Mouse (Mus musculus): Measurements from ENCODE around the gene Mrps7. TPM values are rescaled to one million over a fixed set of nuclear protein-coding genes. Genes with fewer than 3 reads are reported as not detected.

Mrps7 gene
- polyA plus RNA-seq, 1 experiment from 2014 or later: 106 TPM

DNA sequence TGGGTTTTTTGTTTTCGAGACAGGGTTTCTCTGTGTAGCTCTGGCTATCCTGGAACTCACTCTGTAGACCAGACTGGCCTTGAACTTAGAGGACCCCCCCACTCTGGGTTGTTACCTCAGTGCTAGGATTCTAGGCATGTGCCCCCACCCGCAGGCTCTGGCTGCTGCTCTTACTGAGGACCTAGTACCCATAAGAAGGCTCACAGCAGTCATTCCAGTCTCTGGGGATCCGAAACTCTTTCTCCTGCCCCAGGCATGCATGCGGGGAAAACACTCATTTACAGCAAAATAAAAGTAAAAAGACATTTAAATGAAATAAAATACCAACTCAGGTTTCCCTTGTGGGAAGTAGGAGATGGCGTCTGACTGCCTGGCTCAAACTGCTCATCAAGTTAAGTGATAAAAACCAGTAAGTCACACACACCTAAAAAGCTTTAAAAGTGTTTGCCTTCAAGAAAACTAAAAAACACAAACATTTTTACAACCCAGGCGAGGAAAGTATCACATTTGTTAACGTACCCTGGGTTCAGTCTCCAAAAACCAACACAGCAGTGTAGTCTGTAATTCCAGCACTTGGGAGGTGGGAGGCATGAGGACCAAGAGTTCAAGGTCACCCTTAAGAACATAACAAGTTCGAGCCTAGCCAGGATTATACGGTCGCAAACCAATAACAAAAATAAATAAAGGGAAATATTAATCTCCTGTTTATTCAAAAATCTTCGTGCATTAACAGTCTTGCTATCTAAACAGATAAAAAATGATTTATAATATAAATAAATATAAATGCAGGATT, 23.3 kb downstream of the Mrps7 start:
- peak overlapping the region; percentile 82 for H3K27ac ChIP-seq (replicated peaks)

GRCm38 (mm10) chr11:115627705-115628464, 24.2 kb downstream of the Mrps7 start, which contains the start of gene Slc25a19:
Gene Slc25a19 (minus strand): TSS chr11:115628295.
- DNase-seq (ENCODE audit: low spot score): peak; percentile 97
- WGBS: under 1% methylated on average over 47 of the region's 47 CpGs
- Histone ChIP-seq H3K27me3 (ENCODE audit: low read depth, poor library complexity, severe bottlenecking) (no peaks in the 10 kb centered on the region), H3K36me3 (peaks cover 12% of the 10 kb centered on the region), H3K4me3 (peak within 1 kb of the TSS; percentile 80), H3K27ac (replicated peaks) (peak within 1 kb of the TSS; percentile 82), H3K9me3 (replicated peaks) (no peaks in the 10 kb centered on the region), H3K4me1 (peaks cover 26% of the 10 kb centered on the region)

More for the DNA sequence above, 23.3 kb downstream of the Mrps7 start:
- WGBS: 56% methylated on average over 11 of the region's 11 CpGs
- peaks cover 20% of the 10 kb centered on the region for H3K36me3 ChIP-seq
- H3K4me1 ChIP-seq: peaks cover 26% of the 10 kb centered on the region
- no peaks in the 10 kb centered on the region for H3K9me3 ChIP-seq (replicated peaks)
- H3K27me3 ChIP-seq (ENCODE audit: low read depth, poor library complexity, severe bottlenecking): no peaks in the 10 kb centered on the region
- H3K4me3 ChIP-seq: peak overlapping the region; percentile 80
- no peak for DNase-seq (ENCODE audit: low spot score)

DNA sequence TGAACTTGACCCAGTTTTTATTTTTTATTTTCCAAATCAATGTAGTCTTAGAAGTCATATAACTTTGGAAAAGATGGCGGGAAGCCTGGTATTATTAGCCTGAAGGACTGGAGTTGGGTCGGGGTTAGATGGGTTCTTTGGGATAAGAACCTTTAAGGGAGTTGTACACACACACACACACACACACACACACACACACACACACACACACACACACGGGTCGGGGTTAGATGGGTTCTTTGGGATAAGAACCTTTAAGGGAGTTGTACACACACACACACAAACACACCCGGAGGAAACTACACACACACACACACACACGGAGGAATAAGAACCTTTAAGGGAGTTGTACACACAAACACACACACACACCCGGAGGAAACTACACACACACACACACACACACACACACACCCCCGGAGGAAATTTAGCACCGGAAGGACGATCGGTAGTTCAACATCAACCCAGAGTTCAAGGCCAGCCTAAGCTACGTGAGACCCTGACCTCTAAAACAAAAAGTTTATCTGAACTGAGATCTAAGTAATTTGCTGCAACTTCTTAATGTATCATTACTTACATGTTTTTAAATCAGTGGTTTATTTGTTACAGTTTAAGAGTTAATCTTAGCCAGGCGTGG, 24.9 kb downstream of the Mrps7 start:
- Histone ChIP-seq H3K36me3 (peaks cover 5% of the 10 kb centered on the region; the same call in 1 of the 2 replicates), H3K27ac (replicated peaks) (peak overlapping the region; percentile 81), H3K4me1 (peaks cover 26% of the 10 kb centered on the region), H3K27me3 (ENCODE audit: low read depth, poor library complexity, severe bottlenecking) (no peaks in the 10 kb centered on the region), H3K9me3 (replicated peaks) (no peaks in the 10 kb centered on the region), H3K4me3 (peak overlapping the region; percentile 80)
- 54% methylated on average over 13 of the region's 13 CpGs for WGBS
- DNase-seq (ENCODE audit: low spot score): no peak

DNA sequence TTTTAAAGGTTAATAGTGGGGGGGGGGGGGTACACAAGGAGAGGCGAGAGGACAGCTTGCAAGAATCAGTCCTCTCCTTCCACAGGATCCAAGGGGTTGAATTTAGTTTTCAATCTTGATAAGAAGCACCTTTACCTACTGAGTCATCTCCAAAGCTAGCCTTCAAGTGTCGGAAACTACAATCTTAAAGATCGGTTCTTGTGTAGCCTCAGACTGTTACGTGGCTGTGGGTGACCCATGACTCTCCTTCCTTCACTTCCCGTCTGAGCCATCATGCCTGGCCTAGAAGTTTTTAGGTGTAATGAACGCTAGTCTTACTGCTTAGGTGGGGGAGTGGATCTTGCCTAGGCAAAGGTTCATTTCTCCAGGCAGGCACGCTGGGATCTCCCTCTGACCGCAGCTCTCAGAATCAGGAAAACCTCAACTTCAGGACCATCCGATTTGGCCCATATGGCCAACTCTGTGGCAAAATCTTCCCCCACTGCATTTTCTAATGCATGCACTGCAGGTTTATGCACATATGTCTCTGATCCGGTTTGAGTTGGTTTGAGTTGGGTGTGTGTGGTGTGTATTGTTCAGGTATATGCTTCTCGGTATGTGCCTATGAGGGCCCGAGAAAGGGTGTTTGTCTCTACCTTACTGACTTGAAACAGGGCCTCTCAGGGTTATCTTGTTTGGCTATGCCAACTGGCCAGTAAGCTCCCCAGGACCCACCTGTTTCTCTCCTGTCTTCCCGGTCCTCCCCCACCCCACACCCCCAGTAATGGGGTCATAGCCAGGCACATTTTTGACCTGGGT, 26.2 kb downstream of the Mrps7 start:
- Histone ChIP-seq H3K36me3 (0 out of 2 replicates have a peak, but pooled peaks cover 2% of the 10 kb centered on the region), H3K4me1 (peaks cover 26% of the 10 kb centered on the region), H3K4me3 (no peak overlapping the region), H3K27me3 (ENCODE audit: low read depth, poor library complexity, severe bottlenecking) (no peaks in the 10 kb centered on the region), H3K27ac (replicated peaks) (no peak overlapping the region), H3K9me3 (replicated peaks) (no peaks in the 10 kb centered on the region)
- no peak for DNase-seq (ENCODE audit: low spot score)
- WGBS: 92% methylated on average over 13 of the region's 13 CpGs

- WGBS: 51% methylated on average over 16 of the region's 16 CpGs
- no peak overlapping the region for H3K4me3 ChIP-seq
- no peak overlapping the region for H3K27ac ChIP-seq (replicated peaks)
These were observed 27.1 kb downstream of the Mrps7 start for GRCm38 (mm10) chr11:115630532-115631504.

DNA sequence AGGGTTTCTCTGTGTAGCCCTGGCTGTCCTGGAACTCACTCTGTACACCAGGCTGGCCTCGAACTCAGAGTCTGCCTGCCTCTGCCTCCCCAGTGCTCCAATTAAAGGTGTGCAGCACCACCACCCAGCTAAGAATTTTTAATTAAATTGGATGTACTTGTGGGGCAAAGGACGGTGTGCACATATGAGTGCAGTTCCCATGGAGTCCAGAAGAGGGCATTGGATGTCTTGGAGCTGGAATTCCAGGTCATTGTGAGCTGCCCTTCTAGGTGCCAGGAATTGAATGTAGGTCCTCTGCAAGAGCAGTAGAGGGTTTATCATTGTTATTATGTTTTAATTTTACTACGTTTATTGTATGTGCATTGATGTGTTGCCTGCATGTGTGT, 27.8 kb downstream of the Mrps7 start:
- Histone ChIP-seq H3K27ac (replicated peaks) (no peak overlapping the region), H3K27me3 (ENCODE audit: low read depth, poor library complexity, severe bottlenecking) (no peaks in the 10 kb centered on the region), H3K36me3 (no peaks in the 10 kb centered on the region), H3K4me3 (no peak overlapping the region), H3K9me3 (replicated peaks) (no peaks in the 10 kb centered on the region), H3K4me1 (peaks cover 22% of the 10 kb centered on the region)
- peak; percentile 41 for DNase-seq (ENCODE audit: low spot score)
- WGBS: 17% methylated on average over 3 of the region's 3 CpGs

More at GRCm38 (mm10) chr11:115630532-115631504, 27.1 kb downstream of the Mrps7 start:
- Histone ChIP-seq H3K4me1 (peaks cover 26% of the 10 kb centered on the region), H3K9me3 (replicated peaks) (no peaks in the 10 kb centered on the region), H3K27me3 (ENCODE audit: low read depth, poor library complexity, severe bottlenecking) (no peaks in the 10 kb centered on the region), H3K36me3 (no peaks in the 10 kb centered on the region)
- DNase-seq (ENCODE audit: low spot score): no peak

GRCm38 (mm10) chr11:115632247-115632646, 28.5 kb downstream of the Mrps7 start:
- H3K9me3 ChIP-seq (replicated peaks): no peaks in the 10 kb centered on the region
- 81% methylated on average over 7 of the region's 7 CpGs for WGBS
- no peaks in the 10 kb centered on the region for H3K27me3 ChIP-seq (ENCODE audit: low read depth, poor library complexity, severe bottlenecking)
- H3K27ac ChIP-seq (replicated peaks): no peak overlapping the region
- peaks cover 16% of the 10 kb centered on the region for H3K4me1 ChIP-seq
- H3K4me3 ChIP-seq: no peak overlapping the region
- no peak for DNase-seq (ENCODE audit: low spot score)
- H3K36me3 ChIP-seq: no peaks in the 10 kb centered on the region

DNA sequence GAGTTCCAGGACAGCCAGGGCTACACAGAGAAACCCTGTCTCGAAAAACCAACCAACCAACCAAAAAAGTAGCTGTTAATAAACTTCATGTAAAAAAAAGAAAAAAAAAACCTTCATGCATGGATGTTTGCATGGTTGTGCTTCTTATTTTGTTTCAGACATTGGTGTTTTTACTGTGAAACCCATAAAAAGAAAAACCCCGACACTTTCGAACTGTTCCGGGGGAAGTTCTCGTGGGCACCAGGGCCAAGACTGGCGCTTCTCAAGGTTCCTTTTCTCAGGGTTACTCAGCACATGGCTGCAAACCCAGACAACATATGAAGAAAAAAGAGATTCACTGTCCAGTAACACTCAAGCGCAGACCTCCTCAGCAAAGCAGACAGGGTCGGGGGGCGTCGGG, 29.1 kb downstream of the Mrps7 start:
- Histone ChIP-seq H3K4me1 (peaks cover 10% of the 10 kb centered on the region), H3K9me3 (replicated peaks) (no peaks in the 10 kb centered on the region), H3K36me3 (no peaks in the 10 kb centered on the region), H3K27ac (replicated peaks) (no peak overlapping the region), H3K4me3 (no peak overlapping the region), H3K27me3 (ENCODE audit: low read depth, poor library complexity, severe bottlenecking) (no peaks in the 10 kb centered on the region)
- 88% methylated on average over 10 of the region's 10 CpGs for WGBS
- no peak for DNase-seq (ENCODE audit: low spot score)

DNA sequence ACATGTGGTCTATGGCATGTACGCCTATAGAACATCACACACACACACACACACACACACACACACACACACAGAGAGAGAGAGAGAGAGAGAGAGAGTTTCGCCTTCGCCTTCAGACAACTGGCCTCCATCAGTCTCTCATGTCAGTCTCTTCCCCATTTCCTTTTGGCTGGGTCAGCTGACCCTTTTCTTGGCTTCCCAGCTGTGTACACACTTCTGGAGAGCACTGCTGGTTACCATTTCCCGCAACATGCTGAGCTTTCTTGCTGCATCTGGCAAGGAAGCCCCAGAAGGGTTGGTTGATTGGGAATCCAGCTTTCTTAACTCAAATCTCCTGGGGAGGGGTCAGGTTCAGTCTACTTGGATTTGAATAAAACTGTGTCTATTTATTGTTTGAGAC, 30.4 kb downstream of the Mrps7 start:
- DNase-seq (ENCODE audit: low spot score): no peak
- peaks cover 6% of the 10 kb centered on the region; the same call in 1 of the 2 replicates for H3K4me1 ChIP-seq
- no peaks in the 10 kb centered on the region for H3K9me3 ChIP-seq (replicated peaks)
- no peaks in the 10 kb centered on the region for H3K27me3 ChIP-seq (ENCODE audit: low read depth, poor library complexity, severe bottlenecking)
- WGBS: 85% methylated on average over 4 of the region's 4 CpGs
- H3K27ac ChIP-seq (replicated peaks): no peak overlapping the region
- no peak overlapping the region for H3K4me3 ChIP-seq
- H3K36me3 ChIP-seq: no peaks in the 10 kb centered on the region

GRCm38 (mm10) chr11:115635041-115635440, 31.3 kb downstream of the Mrps7 start:
- peaks cover 6% of the 10 kb centered on the region; the same call in 1 of the 2 replicates for H3K4me1 ChIP-seq
- no peak overlapping the region for H3K4me3 ChIP-seq
- H3K27me3 ChIP-seq (ENCODE audit: low read depth, poor library complexity, severe bottlenecking): no peaks in the 10 kb centered on the region
- 88% methylated on average over 8 of the region's 8 CpGs for WGBS
- H3K9me3 ChIP-seq (replicated peaks): no peaks in the 10 kb centered on the region
- H3K36me3 ChIP-seq: no peaks in the 10 kb centered on the region
- no peak overlapping the region for H3K27ac ChIP-seq (replicated peaks)
- DNase-seq (ENCODE audit: low spot score): no peak

- no peak for DNase-seq (ENCODE audit: low spot score)
- 75% methylated on average over 8 of the region's 8 CpGs for WGBS
- Histone ChIP-seq H3K4me3 (no peak overlapping the region), H3K27ac (replicated peaks) (no peak overlapping the region), H3K9me3 (replicated peaks) (no peaks in the 10 kb centered on the region), H3K36me3 (no peaks in the 10 kb centered on the region), H3K4me1 (peaks cover 6% of the 10 kb centered on the region; the same call in 1 of the 2 replicates), H3K27me3 (ENCODE audit: low read depth, poor library complexity, severe bottlenecking) (no peaks in the 10 kb centered on the region)
These were observed 31.8 kb downstream of the Mrps7 start for GRCm38 (mm10) chr11:115635484-115635883.
